Mouse (Mus musculus): Measurements from ENCODE around the gene Tspan1.

Gene Tspan1

GRCm38 (mm10) chr4:116125803-116126386, 41.5 kb downstream of the Tspan1 start:
- DNase-seq (ENCODE audit: low read depth, low spot score): no peak

GRCm38 (mm10) chr4:116123602-116124519, 43.5 kb downstream of the Tspan1 start, which contains the start of the genes Rad54l and Pomgnt1:
Gene Rad54l, minus strand, starts transcription at chr4:116123690.
Gene Pomgnt1, plus strand, starts transcription at chr4:116123840.
- peak; percentile 83 for DNase-seq (ENCODE audit: low read depth, low spot score)

GRCm38 (mm10) chr4:116122762-116123161, 44.6 kb downstream of the Tspan1 start:
- DNase-seq (ENCODE audit: low read depth, low spot score): peak; percentile 12
